Mouse (Mus musculus) layer of hippocampus, adult 8-10 months (tissue): Measurements from ENCODE around the gene Zfp46. TPM values are rescaled to one million over a fixed set of nuclear protein-coding genes. Genes with fewer than 3 reads are reported as not detected.

Source experiments
- DNase-seq, 2 experiments: peaks; one replicate each; pipeline ENCODE4 v3.0.0; 2022; ENCODE audit warnings: low spot score in 2 of 2
- total RNA-seq, 4 experiments: library from RNA; stranded (reverse); gene quantifications; 2 replicates each; pipeline ENCODE4 v1.2.4; 2022

Zfp46 gene
- total RNA-seq = 10 to 100 TPM; 34.4 to 60.0 (median 42.5) TPM

GRCm38 (mm10) chr4:136284455-136284854, at the start of gene Zfp46:
Zfp46 (plus strand) TSS chr4:136284683.
- peak; percentile 78 to 81 for DNase-seq

DNA sequence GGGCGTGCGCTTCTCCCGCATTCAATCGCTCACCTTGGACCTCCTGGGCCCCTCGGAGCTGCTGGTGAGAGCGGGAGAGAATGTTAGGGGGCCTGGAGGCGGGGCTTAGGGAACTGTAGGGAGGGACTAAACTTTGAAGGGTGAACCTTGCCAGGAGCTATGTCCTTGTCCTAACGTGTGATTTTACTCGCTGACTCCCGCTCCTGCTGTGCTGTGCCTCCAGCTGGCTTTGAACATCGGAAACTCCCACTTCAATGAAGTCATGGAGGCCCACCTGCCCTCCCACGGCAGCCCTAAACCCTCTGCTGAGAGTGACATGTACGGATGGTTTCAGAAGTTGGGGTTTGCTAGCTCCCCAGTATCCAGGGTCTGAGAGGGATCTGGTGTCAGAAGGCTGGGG, 45.8 kb upstream of the Zfp46 start:
- DNase-seq = no peak

DNA sequence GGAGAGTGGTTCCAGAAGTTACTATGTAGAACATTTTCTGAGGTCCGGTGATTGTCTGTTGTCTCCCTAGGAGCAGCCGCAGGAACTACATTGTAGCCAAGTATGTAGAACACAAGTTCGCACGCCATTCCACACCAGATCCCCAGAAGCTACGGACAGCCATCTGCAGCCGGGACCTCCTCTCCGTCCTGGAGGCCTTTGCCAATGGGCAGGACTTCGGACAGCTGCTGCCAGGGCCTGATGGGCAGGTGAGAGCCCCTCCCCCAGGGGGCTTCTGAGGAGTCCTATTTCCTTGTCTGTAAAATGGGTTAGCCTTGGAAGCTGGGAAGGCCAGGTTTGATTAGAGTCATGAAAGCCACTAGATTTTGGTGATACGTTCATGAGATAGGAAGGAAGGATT, 45.4 kb upstream of the Zfp46 start:
- no peak for DNase-seq

GRCm38 (mm10) chr4:136239622-136240021, 44.9 kb upstream of the Zfp46 start:
- DNase-seq = peak; percentile 78 to 82

GRCm38 (mm10) chr4:136240123-136240522, 44.4 kb upstream of the Zfp46 start:
- no peak for DNase-seq

GRCm38 (mm10) chr4:136240955-136241354, 43.5 kb upstream of the Zfp46 start:
- no peak for DNase-seq

GRCm38 (mm10) chr4:136242065-136242703, 42.3 kb upstream of the Zfp46 start:
- DNase-seq = no peak

- DNase-seq = no peak
Measured at GRCm38 (mm10) chr4:136242728-136243127, 41.8 kb upstream of the Zfp46 start.

- no peak for DNase-seq
Measured at GRCm38 (mm10) chr4:136244208-136244607, 40.3 kb upstream of the Zfp46 start.

GRCm38 (mm10) chr4:136245681-136246080, 38.8 kb upstream of the Zfp46 start:
- no peak for DNase-seq

DNA sequence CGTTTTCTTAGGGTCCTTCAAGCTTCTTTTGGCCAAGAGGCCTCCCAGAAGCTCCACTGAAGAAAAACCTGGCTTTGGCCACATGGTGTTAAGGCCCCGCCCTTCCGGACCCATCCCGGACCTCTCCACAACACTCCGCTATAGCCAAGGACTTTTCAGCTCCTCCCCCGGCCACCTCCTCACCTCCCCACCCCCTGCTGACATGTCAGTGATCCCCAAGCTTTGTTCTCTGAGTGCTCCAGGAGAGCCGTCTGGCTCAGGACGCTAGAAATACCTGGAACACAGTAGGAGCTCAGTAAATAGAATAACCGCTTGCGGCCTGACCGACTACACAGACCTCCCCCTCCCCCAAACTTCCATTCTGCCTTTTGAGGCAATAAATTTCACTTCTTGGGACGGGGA, 37.9 kb upstream of the Zfp46 start:
- DNase-seq = no peak

- DNase-seq = no peak
Measured at GRCm38 (mm10) chr4:136247386-136247728, 37.1 kb upstream of the Zfp46 start.

DNA sequence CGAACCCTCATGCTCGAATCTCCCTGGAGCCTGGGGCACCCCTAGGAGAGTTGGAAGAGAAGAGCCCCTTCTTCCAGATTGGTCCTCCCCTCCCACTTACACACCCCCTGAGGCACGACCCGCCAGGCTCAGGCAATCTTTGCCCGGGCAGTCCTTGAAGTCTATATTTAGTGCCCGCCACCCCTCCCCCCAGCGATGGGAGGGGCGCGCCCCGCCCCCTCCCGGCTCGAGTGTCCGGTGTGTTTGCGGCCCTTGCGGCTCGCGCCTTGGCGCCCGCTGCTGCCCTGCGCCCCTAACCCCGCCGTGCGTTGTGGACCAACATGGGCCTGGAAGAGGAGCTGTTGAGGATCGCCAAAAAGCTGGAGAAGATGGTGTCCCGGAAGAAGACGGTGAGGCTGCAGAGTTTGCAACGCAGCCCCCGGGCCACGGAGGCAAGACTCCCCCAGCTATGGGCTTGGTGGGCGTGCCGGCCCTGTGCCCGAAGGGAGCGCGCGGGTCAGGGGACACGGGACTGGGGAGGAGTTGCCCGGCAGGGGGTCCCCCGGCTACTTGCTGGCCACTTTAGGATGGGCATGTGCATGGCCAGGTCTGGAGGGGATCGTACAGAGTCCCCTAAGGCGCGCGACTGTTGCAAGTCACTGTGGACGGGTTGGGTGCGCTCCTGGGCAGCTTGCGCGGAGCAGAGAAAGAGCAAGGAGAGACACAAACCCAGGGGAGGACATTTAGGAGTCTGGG, 36.6 kb upstream of the Zfp46 start, which contains the start of gene Tcea3:
TSS of gene Tcea3 (plus strand) at position 1 of the 735 bp plus-strand sequence.
- no peak for DNase-seq

- DNase-seq = no peak
Measured at GRCm38 (mm10) chr4:136248464-136249331, 35.8 kb upstream of the Zfp46 start.

GRCm38 (mm10) chr4:136249332-136249647, 35.2 kb upstream of the Zfp46 start:
- DNase-seq = no peak

DNA sequence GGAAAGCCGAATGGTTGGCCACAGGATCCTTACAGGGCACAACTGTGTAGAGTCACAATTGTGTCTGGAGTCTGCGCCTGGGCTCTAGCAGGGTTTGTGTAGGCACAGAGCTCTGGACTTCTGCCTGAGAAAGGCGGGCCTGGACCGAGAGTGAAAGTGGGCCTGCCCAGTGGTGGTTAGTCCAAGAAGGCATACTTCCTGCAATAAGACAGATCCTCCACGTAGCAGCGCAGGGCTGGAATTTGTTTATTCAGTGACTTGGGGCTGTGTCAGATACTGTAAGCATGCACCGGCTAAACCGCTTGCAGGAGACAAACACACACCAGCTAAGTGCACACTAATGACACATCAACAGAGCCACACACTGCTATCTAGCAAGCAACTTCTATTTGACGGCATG, 34.7 kb upstream of the Zfp46 start:
- DNase-seq = no peak

DNA sequence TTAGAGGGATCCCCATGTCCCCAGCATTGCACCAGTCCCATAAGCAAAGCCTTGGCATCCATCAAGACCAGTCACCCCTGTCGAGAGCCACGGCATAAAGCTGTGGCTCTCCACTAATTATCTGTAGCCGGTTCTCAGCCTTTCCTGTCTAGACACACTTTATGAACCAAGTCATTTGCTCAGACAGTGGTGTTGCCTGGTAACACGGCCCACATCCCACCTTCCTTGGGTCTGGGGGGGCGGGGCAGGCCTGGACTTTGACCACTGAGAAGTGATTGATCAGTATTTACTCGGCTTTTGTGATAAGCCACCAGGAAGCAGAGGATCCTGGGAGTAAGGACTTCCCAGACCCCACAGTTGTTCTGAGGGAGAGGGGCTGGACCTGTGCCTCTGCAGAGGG, 28.6 kb upstream of the Zfp46 start:
- DNase-seq = no peak

- DNase-seq = no peak
Measured at GRCm38 (mm10) chr4:136256696-136257095, 27.8 kb upstream of the Zfp46 start.

GRCm38 (mm10) chr4:136259916-136260315, 24.6 kb upstream of the Zfp46 start:
- DNase-seq = no peak

DNA sequence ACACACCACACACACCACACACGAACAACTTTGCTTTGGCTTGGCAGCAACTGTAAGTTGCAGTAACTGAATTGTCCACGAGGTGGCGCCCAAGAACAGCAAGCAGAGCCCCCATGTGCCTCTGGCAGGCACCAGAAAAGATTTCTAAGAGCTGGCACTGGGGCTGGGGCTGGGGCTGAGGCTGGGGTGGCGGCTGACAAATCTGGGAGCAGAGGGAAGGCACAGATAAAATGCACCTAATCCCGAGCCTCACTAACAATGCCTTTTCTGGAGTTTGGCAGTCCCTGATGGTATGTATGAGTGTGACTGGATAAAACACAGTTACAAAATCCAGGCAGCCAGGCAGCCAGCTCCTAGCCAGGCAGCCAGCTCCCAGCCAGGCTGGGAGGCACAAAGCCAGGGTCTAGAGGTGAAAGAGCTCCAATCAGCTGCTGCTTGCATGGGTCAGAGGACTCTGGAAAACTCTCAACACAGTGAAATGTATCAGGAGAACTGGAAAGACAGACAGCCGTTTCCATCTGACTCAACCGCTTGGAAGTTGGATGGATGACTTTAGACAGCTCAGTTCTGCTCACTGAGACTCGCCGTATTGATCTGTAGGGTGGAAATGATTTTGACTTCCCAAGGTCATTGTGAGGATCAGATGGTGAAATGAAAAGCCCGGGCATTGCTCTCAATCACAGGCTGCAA, 23.8 kb upstream of the Zfp46 start:
- peak; percentile 31 to 77 for DNase-seq

DNA sequence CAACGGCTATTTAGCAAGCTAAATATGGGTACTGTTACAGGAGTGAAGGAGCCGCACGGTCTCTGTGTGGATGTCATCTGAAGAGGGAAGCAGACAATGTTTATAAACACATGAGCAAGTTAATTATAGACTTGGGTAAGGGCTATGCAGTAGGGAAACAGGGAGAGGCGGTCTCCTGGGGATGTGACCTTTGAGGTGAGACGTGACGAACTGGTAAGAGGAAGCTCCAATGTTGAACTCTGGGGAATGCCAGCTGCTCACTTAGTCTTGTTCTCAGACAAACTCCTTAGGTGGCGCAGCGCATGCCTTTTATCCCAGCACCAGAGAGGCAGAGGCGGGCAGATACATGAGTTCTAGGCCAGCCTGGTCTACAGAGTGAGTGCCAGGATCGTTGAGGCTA, 22.6 kb upstream of the Zfp46 start:
- DNase-seq = no peak

GRCm38 (mm10) chr4:136263555-136263954, 20.9 kb upstream of the Zfp46 start:
- no peak for DNase-seq
